Mouse (Mus musculus) megakaryocyte, embryonic 14.5 days (primary cell): ENCODE results near the gene Gramd1a.

Experiments
- FLI1 ChIP-seq: IDR thresholded peaks from 2 replicates; pipeline ENCODE4 v1.6.1; 2012; ENCODE audit warnings: low read length, inconsistent platforms, mixed read lengths
- GATA1 ChIP-seq: IDR thresholded peaks from 3 replicates; pipeline ENCODE4 v1.6.1; 2012; ENCODE audit warnings: mixed read lengths, low read length, inconsistent platforms, borderline replicate concordance

DNA sequence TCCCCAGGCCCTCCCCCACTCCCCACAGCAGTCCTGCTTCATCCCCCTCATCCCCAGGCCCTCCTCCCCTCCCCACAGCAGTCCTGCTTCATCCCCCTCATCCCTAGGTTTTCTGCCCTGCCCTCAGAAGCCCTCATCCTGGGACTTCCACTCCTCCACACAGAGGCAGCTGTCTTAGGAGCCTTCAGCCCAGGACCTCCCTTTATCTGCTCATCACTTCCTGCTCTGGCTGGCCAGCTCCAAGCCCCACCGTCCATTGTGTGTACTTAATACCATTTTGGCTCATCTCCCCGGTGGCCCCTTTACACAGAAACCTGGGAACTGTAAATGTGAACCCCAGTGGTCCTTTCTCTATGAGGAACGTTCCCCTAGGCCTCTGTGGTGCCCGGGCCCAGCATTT, 43.7 kb downstream of the Gramd1a start:
- TF ChIP-seq GATA1, result no peak
- no peak for TF ChIP-seq FLI1
